Mouse (Mus musculus) urinary bladder, postnatal 25 days (tissue): ENCODE measurements around the gene Sema5a.

Source experiments
- DNase-seq: peaks from one replicate; pipeline ENCODE4 v3.0.0; 2022; ENCODE audit warnings: low spot score

The Sema5a gene

DNA sequence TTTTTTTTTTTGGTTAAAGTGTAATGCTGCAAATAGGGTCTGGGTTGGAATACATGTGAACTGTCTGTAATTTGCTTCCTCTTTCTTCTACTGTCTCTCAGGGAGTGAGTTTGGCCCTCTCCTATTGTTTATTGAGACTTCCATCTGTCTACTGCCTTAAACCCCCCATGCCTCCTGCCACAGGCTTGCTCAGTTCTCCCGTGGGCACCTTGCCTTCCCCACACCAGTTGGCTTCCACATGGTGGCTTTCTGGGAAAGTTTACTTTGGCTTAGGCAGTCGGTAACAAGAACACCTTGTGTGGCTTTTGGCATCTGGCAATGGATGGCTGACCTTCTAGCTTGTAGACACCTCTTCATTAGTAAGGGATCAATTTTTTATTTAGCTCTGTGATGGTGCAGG, 10.2 kb downstream of the Sema5a start:
- DNase-seq = no peak

DNA sequence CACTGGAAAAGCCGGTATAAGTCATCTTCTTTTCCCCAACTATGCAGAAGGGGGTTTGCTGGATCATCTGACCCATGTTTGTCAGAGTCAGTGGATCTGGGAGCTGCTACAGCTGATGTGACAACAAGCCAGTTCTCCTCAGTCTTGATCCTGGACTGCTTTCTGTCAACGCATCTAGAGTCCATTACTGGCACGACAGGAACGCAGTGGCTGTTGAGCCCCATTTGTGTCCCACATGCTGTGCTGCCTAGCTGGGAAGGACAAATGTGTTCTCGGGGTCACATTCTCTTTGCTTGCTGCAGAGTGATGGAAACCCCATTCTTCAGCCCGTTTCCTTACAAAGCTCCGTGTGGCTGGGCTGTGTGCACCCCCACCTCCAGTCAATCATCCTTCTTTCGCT, 12.7 kb downstream of the Sema5a start:
- DNase-seq = no peak

DNA sequence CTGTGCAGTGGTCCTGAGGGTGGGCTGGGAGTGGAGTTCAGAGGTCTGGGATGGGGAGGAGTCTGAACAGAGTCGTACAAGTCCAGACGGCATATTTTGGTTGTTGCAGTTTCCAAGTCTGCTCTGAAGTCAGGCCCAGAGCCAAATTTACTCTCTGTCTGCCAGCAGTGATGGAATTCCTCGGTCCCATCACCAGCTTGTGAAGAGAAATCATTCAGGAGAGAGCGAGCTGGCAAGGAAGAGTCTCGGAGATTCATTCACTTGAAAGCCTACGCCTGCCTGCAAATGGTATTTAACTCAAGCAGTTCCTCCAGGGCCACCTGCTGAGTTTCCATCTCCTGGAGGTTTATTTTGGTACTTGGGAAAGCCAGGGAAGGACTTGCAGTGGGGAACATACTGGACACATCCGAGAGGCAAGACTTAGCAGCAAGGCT, 13.3 kb downstream of the Sema5a start:
- DNase-seq = no peak

DNA sequence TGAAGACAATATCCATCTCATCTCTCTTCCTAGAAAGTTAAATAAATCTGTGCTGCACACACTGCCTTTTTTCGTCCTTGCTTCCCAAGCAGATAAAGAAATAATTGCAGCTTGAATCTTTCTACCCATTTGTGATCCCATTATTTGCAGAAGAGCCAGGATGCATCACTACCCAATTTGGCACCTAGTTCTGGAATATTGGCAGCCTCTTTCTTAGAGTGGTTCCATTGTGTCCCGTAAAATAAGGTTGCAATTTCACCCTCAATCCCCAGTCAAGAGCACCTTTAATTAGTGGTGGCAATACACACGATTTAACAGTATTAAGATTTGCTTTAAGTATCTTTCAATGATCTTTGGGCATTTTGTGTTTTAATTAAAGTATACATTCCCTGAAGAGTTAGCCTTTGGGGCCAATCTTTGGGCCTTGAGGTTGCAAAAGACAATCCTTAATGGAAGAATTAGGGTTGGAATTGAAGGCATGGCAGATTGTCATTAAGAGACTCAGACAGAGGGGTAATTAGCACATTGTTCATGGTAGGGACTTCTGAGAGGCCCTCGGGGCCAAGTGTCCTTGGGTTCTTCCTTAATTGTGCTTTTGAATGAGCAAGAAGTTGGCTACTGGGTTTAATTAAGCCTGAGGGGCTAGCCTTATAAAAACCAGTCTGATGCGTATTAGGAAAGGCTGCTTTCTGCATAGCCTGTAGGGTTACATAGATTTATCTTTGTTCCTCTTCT, 14.9 kb downstream of the Sema5a start:
- no peak for DNase-seq

DNA sequence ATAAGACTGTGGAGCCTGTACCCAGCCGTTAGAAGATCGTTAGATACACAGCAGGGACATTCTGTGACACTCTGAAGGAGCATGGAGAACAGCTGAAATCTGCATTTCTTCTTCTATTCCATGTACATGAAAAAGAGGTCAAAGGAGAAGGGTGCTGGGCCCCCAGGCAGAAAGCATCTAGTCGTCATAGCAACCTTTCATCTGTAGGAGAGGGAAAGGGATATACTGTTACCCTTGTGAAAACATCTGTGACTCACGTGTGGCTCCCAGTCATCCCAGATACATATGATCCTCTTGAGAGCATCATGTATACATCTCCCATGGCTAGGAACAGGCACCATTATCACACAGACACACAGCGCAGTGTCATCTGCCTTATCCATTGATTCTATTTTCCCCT, 16.3 kb downstream of the Sema5a start:
- no peak for DNase-seq

DNA sequence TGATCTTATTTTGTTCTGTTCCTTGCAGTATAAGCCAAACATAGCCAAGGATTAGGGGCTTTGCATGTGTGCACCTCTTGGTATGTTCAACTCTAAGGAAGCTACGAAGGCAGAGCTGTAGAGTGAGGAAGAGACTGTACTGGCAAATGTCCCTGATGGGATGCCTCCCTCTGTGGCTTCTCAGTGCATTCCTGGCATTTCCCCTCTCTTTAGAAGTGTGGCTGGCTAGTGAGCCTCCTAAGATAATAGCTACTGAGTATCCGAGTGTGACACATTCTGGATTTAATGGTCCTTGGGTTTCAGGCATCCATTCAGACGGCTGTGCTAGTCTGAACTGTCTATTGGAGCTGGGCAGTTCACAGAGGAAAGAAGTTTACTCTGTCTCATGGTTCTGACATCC, 19.0 kb downstream of the Sema5a start:
- DNase-seq = no peak

DNA sequence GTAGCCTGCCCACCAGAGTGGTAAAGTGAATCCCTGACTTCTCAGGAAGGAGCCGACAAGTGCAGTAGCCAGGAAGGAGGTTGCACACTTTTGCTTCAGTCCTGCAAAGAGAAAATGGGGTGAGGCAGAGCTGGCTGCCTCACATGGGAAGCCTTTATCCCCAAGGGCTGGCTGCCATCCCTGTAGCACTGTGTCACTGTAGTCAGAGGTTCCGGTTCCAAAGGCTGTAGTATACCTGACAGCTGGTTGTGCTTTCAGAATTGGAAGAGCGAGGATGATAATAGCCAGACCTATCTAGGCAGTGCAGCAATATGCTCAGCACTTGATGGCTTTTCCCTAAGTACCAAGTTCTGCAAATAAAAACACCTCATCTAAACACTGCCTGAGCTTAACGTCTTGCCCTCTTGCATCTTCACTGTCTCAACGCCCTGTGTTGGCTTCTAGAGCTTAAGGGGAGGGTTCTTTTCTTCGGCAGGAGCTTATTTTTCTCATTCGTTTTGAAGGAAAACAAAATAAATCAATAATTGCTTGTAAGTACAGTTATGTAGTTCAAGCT, 20.3 kb downstream of the Sema5a start:
- no peak for DNase-seq

DNA sequence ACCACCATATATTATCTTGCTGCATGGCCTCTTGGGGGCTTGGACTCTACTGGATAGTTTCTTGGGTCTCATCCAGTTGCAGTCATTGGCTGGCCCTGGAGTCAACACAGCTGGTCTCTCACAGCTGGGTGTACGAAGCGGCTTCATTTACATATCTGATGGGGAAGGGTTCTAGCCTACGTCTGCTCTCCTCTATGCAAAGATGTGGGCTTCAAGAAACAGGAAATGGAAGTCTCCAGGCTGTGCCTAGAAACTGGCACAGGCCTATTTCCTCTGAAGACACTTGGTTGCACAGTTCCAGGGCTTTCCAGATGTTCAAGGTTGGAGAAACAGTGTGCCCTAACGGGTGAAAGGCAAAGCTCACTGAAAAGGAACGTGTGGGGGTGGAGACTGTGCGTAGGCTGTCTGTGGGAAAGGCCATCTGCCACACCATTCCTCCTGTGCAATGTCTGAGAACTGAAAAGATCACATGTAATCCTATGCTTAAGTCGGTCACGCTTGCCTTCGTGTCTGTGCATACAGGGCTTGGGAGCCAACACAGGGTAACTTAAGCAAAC, 20.8 kb downstream of the Sema5a start:
- no peak for DNase-seq

DNA sequence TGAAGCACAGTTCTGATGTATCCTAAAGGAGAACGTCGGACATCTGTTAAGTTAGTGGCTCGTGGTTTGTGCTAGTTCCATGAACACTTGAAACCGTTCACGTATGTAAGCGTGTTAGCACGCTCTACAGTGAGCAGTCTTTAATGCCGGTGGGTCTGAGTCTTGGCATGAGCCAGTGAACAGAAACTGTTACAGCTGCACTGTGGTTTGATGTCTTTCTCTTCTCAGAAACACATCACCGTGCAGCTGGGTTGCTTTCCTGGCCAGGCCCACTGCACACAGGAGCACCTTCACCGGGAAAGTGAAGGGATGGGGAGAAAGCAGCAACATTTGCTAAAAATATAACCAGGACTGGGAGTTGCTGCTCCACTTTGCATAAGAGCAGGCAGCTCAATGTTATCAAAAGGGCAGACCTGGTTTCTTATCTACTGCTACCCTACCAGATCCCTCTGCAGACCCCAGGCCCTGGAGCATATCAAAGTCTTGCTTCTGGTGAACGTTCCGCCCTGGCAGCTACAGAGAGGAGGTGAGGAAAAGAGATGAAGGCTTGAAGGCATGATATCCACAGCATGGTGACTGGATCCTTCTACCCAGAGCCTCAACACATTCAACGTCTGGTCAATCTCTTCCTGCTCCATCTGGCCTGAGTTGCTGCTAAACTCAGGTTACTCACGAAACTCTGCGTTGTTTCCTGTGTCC, 21.7 kb downstream of the Sema5a start:
- DNase-seq = no peak

DNA sequence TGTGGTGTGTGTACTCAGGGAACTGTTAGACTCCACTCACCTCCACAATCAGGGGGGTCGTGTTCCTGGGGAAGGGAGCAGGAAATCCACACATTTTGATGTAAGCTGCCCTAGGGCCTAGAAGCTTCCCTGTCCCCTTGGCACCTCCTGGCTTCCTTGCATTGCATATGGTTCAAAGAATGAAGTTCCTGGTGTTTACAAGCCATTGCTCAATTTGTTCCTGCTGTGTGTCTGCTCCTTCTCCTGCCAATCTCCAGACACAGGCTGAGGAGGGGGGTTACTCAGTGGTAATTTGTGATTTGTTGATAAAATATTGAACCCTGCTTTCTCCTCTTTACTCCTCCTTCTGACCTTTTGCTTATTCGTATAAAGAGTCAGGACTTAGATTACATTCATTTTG, 25.5 kb downstream of the Sema5a start:
- no peak for DNase-seq

DNA sequence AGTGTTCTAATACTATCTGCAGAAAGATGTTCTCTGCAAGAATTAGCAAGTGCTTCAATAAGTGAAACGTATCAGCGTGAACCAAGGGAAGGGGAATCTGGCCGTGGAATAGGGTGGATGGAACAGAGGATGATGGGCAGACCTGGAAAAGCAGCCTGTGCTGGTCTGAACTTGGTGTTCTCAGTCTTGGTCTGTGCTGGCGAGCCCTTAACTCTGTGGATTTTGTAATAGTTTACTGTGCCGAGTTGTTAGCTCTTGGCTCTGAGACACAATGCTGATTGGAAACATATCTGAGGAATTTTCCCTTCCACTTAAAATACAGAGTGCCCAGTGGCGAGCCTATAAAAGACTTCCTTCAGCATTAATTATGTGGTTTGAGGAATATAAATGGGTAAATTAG, 29.3 kb downstream of the Sema5a start:
- DNase-seq = no peak

DNA sequence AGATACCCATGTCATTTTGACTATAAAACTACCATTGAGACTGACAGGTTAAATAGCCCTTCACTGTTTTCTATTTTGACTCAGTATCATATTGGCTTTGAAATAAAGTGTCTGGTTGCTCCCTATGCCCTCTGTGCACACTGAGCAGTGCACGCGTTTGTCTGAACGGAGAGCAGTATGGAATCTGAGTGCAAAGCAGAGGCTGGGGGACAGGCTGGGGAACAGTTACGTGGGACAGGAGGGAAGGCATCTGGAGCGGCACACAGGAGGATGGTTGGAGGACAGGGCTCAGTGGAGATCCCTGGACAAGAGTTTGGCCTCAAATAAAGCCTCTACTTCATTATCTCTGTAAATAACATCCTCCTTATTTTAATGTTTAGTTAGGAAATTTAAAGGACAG, 30.4 kb downstream of the Sema5a start:
- no peak for DNase-seq

DNA sequence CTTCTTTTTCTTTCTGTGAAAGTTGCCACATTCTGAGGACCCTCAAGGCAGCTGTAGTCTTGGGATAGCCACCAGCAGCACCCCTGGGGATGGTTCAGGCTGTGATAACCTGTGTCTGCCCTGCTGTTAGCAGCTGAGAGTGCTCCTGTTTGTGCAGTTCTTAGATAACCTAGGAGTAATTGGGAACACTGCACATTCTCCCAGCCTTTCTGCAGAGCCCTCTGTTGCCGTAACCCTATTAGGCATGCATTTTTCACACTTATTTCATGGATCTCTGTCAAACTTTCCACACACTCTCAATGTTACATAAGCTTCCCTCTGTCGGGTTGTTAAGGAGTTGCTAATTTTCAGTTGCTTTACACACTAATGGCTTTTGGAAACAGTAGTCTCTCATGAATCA, 34.0 kb downstream of the Sema5a start:
- no peak for DNase-seq

DNA sequence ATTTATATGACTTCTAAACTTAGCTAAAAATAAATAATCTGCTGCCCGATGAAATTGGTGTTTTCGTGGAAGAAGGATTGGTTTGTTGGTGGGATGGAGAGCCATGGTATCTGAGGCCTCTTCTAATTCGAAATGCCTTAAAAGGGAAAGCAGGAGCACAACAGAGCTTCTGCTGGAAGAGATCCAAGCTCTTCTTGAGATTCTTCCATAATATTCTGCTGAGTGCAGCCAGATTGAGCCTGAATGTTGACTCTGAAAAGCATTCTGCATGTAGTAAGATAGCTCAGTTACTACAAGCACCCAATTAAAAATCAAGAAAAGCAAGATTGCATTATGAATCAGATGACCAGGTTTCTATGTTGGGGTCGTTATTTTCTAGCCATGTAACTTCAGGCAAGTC, 36.8 kb downstream of the Sema5a start:
- DNase-seq = no peak

DNA sequence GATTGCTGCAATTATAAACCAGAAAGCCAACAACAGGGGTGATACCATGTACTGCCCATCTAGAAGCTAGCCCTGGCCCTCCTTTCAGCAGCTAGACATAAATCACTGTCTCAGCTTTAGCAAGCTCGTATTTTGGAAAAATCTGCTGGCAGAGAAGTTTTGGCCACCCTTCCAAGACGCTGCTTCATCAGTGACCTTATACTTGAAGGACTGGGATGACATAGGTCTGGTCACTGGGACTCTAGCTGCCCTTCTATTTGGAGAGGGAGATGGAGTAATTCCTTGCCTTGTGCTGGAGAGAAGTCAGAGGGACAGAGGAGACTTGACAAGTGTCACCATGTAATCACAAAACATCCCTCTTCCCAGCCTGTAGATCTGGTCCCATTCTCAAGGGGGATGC, 40.1 kb downstream of the Sema5a start:
- no peak for DNase-seq

DNA sequence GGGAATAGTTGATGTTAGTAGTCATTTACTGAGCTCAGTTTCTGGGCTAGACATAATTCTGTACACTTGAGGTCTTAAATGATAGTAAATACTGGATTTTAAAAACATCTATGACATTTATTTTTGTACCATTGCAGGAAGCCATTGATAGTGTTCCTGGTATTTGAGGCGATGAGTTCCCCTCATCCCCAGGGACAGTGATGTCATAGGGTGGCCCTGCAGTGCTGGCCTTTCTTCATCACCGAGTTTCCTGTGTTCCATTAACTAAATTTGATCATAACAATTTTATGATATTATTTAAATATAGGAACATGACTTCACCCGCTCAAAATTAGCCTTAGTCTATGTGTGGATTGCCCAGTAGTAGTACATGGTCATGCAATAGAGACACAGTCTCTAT, 41.7 kb downstream of the Sema5a start:
- DNase-seq = no peak

DNA sequence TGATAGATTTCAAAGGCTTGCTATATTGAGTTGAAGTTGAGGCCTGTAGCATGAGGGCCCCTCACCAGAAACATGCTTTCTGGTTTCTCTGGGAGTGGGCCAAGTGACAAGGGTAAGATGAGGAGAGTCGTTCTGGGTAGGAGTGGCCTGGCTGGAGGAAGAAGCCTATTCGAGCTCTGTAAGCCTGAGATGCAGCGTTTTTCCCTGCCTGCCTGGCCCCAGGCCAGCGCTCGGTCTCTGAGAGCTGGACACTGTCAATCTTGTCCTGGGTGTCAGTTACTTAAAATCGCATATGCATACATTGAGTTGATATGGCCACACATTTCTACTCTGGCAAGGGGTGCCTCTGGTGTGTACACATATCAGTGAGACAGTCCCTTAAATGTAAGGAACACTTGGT, 43.9 kb downstream of the Sema5a start:
- no peak for DNase-seq

DNA sequence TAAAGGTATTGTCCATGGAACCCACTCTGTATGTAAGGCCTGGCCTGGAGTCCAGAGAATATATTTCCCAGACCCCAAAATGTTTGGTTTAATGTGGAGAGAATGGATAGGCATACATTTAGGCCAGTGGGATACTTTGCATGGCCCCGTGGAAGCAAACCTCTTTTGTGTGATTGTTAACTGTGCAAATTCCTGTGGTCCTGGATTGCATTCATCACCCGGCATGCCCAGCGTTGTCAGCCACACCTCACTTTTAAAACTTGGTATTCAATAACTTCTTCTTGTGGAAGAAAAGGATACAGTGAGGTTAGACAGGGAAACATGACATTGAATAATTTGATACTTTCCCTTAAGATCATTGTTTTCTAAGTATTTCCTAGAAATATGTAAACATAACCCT, 46.4 kb downstream of the Sema5a start:
- no peak for DNase-seq

DNA sequence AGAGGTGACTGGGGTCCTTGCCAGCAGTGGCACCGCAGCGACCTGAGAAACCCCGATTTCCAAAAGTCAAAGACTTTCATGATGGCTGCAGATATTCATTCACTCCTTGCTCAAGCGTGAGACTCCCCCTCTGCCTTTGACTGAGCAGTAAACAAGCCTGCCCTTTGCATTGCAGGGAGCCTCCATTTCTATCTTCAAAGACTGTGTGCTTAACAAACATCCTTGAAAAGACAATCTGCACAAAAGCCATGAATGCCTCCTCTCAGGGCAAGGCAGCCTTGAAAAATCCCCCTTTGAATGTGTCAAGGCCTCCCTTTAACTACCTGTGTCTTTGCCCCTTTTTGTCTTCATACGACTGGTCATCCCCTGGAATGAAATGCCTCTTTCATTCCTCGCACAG, 51.9 kb downstream of the Sema5a start:
- no peak for DNase-seq

DNA sequence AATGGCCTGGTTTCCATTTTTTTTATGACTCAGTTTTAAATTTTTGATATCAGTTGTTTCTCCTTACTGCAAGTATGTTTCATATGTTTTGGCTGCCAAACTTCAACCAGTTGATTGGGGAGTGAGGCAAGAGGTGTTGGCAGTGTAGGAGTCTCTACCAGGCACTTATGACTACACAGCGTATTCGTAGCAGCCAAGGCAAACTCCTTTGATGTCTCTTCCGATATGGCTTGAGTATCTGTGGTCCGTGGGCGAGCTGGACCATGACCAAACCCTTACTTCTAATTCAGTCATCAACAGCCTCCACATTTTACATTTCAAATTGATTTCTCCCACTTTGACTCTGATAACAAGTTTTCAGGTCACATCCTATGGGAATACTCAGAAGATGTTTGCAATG, 52.7 kb downstream of the Sema5a start:
- DNase-seq = no peak

DNA sequence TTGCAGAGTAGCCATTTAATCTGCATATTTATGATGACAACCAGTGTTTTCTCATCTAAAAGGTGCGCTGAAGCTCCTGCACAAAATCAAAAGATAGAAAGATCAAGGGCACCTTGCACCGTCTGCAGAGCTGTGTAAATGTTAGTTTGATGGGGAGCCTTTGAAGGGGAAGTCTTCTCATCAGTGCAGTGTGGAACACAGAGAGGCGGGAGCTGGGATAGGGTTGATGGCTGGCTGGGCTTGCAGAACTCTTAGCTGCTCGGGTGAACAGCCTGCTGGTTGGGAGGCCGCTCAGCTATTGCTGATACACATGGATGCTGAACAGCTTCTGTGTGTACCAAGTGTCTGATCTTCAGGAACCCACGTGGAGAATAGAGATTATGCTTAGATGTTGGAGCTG, 53.9 kb downstream of the Sema5a start:
- DNase-seq = no peak

DNA sequence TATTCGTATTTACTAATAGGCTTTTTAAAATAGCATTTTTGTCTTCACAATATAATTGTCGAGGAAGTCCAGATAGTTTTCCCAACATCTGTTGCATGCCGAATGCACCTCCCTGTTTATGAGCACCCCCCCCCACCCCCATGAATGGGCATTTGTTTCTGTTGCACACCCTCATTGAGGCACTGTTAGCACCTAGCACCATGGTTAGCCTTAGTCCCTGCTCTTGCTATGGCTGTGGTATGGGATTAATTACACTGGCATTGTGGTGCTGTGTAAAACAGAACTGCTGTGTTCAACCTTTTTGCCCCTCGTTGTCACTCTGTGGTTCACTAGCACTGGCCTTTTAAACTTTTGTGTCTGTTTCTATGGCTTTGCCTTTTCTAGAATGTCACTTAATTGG, 56.4 kb downstream of the Sema5a start:
- DNase-seq = no peak

DNA sequence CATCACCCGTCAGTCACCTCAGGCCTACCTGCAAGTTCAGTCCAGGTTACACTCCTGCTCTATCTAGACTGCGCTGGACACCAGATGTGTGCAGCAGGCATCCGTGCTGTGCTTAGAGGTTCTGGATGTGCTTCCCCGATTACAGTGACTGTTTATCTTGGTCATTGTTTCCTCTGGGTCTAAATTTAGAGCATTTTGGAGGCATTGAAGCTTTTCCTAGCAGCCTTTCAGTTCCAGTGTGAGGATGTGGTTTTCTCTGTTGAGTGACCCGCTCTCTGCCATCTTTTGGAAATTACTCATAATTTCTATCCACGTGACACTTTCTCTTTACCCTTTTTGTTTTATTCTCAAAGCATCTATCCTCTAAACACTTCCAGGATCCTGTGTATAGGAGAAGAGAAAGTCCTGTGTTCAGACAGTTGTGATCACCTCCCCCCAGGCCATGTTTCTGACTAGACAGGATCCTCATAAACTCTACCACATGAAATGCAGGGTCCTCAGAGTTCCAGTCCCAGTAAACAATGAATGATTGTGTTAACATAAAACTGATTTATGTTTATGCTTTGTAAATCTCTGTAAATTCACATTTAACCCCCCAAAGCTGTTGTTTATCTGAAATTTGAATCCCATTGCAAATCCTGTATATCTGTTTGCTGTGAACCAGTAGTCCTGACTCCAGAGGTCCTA, 62.1 kb downstream of the Sema5a start:
- DNase-seq = no peak
